Mouse (Mus musculus): Measurements from ENCODE around the gene Notch3. TPM values are rescaled to one million over a fixed set of nuclear protein-coding genes. Genes with fewer than 3 reads are reported as not detected.
A peak's percentile ranks its signal among the peaks of the same experiment; 100 is the strongest.
"Not testable (repeated sequence)": the region's sequence is repeated elsewhere in the genome, so short reads cannot be mapped to it uniquely, and the experiment has no call there.

Notch3 gene
- polyA plus RNA-seq, 1 experiment from 2014 or later, result 0.20 TPM

DNA sequence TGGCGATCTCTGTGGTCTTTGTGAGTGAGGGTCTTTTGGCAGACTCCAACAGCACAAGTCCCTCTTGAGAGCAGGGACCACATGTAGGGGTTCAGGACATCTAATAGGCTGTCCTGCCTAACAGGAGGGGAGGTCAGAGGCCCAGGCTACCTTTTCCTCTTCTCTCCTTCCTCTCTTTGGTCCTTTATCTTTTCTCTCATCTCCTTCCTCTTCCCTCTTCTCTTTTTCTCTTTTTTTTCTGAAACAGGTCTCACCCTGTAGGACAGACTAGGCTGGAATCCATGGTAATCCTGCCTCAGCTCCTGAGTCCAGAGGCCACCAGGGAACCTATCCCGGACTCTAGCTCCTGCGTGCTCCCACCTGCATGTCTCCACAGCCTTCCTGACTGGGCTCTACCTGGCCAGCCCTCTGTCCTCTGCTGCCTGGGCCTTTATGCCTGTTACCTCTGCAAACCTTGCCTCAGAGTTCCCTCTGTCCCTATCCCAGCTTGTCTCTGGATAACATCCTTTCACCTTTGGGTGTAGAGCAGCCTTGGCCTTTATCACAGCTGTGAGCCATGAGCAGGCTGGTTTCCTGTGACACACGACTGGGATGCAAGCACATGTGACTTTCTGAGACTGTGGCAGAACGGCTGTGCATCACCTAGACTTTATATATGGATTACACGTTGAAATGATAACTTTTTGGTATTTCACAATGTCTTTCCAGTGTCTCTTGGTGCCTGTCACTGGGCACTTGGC, 57.3 kb downstream of the Notch3 start:
- Histone ChIP-seq H3K9ac (replicated peaks) (peak overlapping the region; percentile 53), H3K27ac (ENCODE audit: low read depth) (peak overlapping the region; percentile 79), H3K4me1 (ENCODE audit: insufficient read depth) (peaks cover 57% of the 10 kb centered on the region), H3K4me2 (ENCODE audit: low read depth, low read length) (0 out of 2 replicates have a peak overlapping the region, but pooled peaks have one; percentile 3), H3K27me3 (ENCODE audit: insufficient read depth, low read length) (no peaks in the 10 kb centered on the region), H3K36me3 (replicated peaks; ENCODE audit: insufficient read depth, low read length) (no peaks in the 10 kb centered on the region), H3K9me3 (ENCODE audit: low read length) (no peaks in the 10 kb centered on the region), H3K4me3 (ENCODE audit: low read depth, low read length) (no peak overlapping the region)
- no peak for ATAC-seq
- WGBS (ENCODE audit: insufficient replicate concordance), result 56% methylated on average over 6 of the region's 6 CpGs
- TF ChIP-seq EP300 (IDR thresholded peaks at IDR 0.05; ENCODE audit: low read depth), result no peak
- TF ChIP-seq CTCF (IDR thresholded peaks at IDR 0.05; ENCODE audit: low read depth), result no peak
- DNase-seq, result no peak

DNA sequence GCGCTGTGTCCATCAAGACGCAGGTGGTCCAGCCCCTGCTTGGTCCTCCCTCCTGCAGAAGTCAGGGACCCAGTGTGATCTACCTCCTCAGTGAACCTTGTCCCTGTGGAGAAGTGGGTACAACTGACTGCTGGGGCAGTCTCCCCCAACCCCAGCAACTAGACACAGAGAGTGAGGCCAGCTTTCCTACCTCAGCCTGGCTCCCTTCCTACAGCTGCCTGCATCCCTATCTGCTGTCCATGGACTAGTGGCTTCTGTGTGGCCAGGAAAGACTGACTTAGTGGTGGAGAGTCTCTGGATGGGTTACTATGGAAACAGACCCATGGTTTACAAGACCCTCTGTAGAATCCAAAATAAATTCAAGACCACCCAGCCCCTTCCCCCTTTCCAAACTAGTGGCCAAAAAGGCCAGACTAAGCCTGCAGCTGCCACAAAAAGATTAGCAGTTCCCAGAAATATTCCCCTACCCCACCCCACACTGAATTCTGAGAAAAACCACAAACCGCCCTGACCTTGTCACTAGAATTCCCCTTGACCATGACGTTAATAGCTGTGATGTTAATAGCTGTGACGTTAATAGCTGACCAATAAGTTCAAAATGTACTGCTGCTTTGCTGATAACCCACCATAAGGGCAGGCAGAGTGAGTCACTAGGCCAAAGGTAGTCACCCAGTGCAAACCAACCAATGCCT, 58.2 kb downstream of the Notch3 start:
- H3K27ac ChIP-seq (ENCODE audit: low read depth), result peak overlapping the region; percentile 79
- DNase-seq (peak; percentile 70), ATAC-seq (peak; percentile 68)
- not testable (repeated sequence) for H3K27me3 ChIP-seq (ENCODE audit: insufficient read depth, low read length); H3K4me3 ChIP-seq (ENCODE audit: low read depth, low read length); H3K9me3 ChIP-seq (ENCODE audit: low read length); H3K36me3 ChIP-seq (replicated peaks; ENCODE audit: insufficient read depth, low read length)
- H3K4me1 ChIP-seq (ENCODE audit: insufficient read depth), result peaks cover 48% of the 10 kb centered on the region
- 0 out of 2 replicates have a peak overlapping the region, but pooled peaks have one; percentile 15 for H3K4me2 ChIP-seq (ENCODE audit: low read depth, low read length)
- peak overlapping the region; percentile 38 for H3K9ac ChIP-seq (replicated peaks)
- peak; percentile 98 for TF ChIP-seq EP300 (IDR thresholded peaks at IDR 0.05; ENCODE audit: low read depth)
- 33% methylated on average over 5 of the region's 5 CpGs for WGBS (ENCODE audit: insufficient replicate concordance)

DNA sequence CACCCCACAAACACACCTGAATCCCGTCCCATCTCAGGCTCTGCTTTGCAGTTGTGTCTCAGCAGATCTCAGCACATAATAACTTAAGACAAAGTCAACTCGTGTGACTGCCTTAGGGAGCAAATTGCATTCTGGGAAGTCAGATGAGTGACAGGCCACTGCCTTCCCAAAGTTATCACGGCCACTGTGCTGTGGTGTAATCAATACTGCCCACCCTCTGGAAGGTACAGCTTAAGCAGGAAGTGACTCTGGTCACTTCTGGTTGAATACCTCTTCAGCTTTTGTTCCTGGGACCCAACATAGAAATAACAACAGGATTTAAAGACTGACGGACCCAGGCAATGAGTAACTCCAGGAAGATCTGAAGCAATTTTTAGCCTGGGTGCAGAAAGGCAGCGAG, 58.8 kb downstream of the Notch3 start:
- TF ChIP-seq CTCF (IDR thresholded peaks at IDR 0.05; ENCODE audit: low read depth) (no peak), EP300 (IDR thresholded peaks at IDR 0.05; ENCODE audit: low read depth) (no peak)
- Histone ChIP-seq H3K9me3 (ENCODE audit: low read length) (no peaks in the 10 kb centered on the region), H3K4me1 (ENCODE audit: insufficient read depth) (peaks cover 42% of the 10 kb centered on the region), H3K4me3 (ENCODE audit: low read depth, low read length) (no peak overlapping the region), H3K27ac (ENCODE audit: low read depth) (peak overlapping the region; percentile 79), H3K9ac (replicated peaks) (peak overlapping the region; percentile 38; the same call in 1 of the 2 replicates), H3K36me3 (replicated peaks; ENCODE audit: insufficient read depth, low read length) (no peaks in the 10 kb centered on the region), H3K27me3 (ENCODE audit: insufficient read depth, low read length) (no peaks in the 10 kb centered on the region), H3K4me2 (ENCODE audit: low read depth, low read length) (no peak overlapping the region)
- DNase-seq (no peak), ATAC-seq (no peak)
- WGBS (ENCODE audit: insufficient replicate concordance), result 45% methylated on average over 5 of the region's 5 CpGs

DNA sequence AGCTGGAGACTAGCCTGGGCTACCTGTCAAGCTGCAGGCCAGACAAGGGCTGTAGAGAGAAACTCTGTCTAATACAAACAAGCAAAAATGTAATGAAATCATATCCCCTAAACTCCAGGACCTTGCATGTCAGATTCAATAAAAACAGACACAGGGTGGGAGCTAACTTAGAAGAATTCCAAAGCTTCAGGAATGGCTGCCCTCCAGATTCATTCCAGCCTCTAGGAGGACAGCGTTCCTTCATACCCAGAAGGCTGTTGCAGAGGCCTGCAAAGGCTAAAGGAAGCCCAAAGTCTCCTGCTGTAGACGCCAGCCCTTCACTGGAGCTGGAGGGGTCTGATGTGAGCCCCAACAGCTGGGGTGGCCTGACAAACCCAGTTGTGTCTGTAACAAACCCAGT, 60.3 kb downstream of the Notch3 start:
- TF ChIP-seq EP300 (IDR thresholded peaks at IDR 0.05; ENCODE audit: low read depth), result no peak
- no peak for TF ChIP-seq CTCF (IDR thresholded peaks at IDR 0.05; ENCODE audit: low read depth)
- no peak for DNase-seq
- WGBS (ENCODE audit: insufficient replicate concordance), result 84% methylated on average over 2 of the region's 2 CpGs
- no peaks in the 10 kb centered on the region for H3K36me3 ChIP-seq (replicated peaks; ENCODE audit: insufficient read depth, low read length)
- H3K9ac ChIP-seq (replicated peaks), result no peak overlapping the region
- ATAC-seq, result no peak
- H3K4me2 ChIP-seq (ENCODE audit: low read depth, low read length), result no peak overlapping the region
- peaks cover 39% of the 10 kb centered on the region for H3K4me1 ChIP-seq (ENCODE audit: insufficient read depth)
- H3K4me3 ChIP-seq (ENCODE audit: low read depth, low read length), result no peak overlapping the region
- H3K27ac ChIP-seq (ENCODE audit: low read depth), result no peak overlapping the region
- no peaks in the 10 kb centered on the region for H3K27me3 ChIP-seq (ENCODE audit: insufficient read depth, low read length)
- H3K9me3 ChIP-seq (ENCODE audit: low read length), result no peaks in the 10 kb centered on the region

DNA sequence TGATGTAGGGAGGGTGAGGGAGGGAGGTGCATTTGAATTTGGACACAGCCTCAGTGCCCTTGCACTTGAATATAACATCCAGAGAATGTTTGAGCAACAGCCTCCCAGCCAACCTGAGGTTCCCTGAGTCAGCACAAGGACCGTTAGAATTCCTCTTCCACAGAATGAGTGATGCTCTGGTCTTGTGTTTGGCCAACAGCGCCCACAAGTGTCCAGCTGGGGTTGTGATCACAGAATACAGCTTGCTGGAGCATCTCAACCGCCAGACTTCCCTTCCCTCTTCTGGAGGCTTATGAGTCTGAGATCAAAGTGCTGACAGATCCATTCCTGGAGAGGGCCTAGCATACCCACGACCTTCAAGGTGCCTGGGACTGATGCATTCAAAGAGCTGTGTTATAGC, 63.6 kb downstream of the Notch3 start:
- no peaks in the 10 kb centered on the region for H3K27me3 ChIP-seq (ENCODE audit: insufficient read depth, low read length)
- no peak for ATAC-seq

DNA sequence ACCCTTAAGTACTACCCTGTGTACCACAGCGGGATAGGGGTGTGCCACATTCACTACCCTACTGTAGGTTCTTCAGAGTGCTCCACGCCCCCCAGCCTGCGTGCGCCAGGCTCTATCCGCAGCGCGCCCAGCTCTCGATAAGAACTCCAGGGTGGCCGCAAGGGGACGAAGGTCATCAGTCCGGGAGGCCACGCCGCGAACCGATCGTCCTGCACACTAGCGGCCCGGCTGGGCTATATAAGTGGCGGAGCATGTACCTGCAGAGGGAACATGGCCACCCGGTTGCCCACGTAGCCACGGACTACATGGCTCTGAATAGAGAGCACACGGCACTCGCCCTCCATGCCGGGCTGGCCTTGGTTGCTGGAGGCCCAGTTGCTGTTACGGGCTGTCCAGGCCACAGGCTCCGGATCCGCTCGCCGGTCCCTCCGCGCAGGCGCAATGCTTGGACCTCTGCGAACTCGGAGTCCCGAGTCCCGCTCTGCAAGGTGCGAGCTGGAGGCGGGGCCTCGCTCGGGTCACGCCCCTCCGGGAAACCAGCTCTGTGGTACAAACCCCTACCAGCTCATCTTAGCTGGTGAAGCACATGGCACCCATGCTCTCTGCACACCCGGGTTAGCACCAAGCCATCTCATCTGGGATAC, 66.6 kb downstream of the Notch3 start:
- Histone ChIP-seq H3K27me3 (ENCODE audit: insufficient read depth, low read length) (no peaks in the 10 kb centered on the region), H3K4me1 (ENCODE audit: insufficient read depth) (peaks cover 15% of the 10 kb centered on the region), H3K9ac (replicated peaks) (peak overlapping the region; percentile 62), H3K36me3 (replicated peaks; ENCODE audit: insufficient read depth, low read length) (no peaks in the 10 kb centered on the region), H3K4me3 (ENCODE audit: low read depth, low read length) (peak overlapping the region; percentile 56), H3K4me2 (ENCODE audit: low read depth, low read length) (peak overlapping the region; percentile 90), H3K9me3 (ENCODE audit: low read length) (no peaks in the 10 kb centered on the region), H3K27ac (ENCODE audit: low read depth) (peak overlapping the region; percentile 67)
- 1% methylated on average over 35 of the region's 44 CpGs for WGBS (ENCODE audit: insufficient replicate concordance)
- no peak for TF ChIP-seq CTCF (IDR thresholded peaks at IDR 0.05; ENCODE audit: low read depth)
- TF ChIP-seq EP300 (IDR thresholded peaks at IDR 0.05; ENCODE audit: low read depth), result no peak
- DNase-seq, result peak; percentile 87
- peak; percentile 88 for ATAC-seq

More for the DNA sequence above, 63.6 kb downstream of the Notch3 start:
- Histone ChIP-seq H3K36me3 (replicated peaks; ENCODE audit: insufficient read depth, low read length) (no peaks in the 10 kb centered on the region), H3K9me3 (ENCODE audit: low read length) (no peaks in the 10 kb centered on the region), H3K4me1 (ENCODE audit: insufficient read depth) (peaks cover 22% of the 10 kb centered on the region), H3K9ac (replicated peaks) (no peak overlapping the region), H3K4me3 (ENCODE audit: low read depth, low read length) (no peak overlapping the region), H3K4me2 (ENCODE audit: low read depth, low read length) (no peak overlapping the region), H3K27ac (ENCODE audit: low read depth) (no peak overlapping the region)
- peak; percentile 59 for DNase-seq
- WGBS (ENCODE audit: insufficient replicate concordance), result 20% methylated on average over 4 of the region's 4 CpGs
- peak; percentile 69 for TF ChIP-seq CTCF (IDR thresholded peaks at IDR 0.05; ENCODE audit: low read depth)
- no peak for TF ChIP-seq EP300 (IDR thresholded peaks at IDR 0.05; ENCODE audit: low read depth)

Measured in liver, postnatal 0 days (tissue).